Mouse (Mus musculus): ENCODE measurements around the gene Ing5. TPM values are rescaled to one million over a fixed set of nuclear protein-coding genes. Genes with fewer than 3 reads are reported as not detected.
"Not testable (repeated sequence)": the region's sequence is repeated elsewhere in the genome, so short reads cannot be mapped to it uniquely, and the experiment has no call there.

The Ing5 gene
- polyA plus RNA-seq, 2 experiments = 9.9 to 14.1 TPM

- no peak for ATAC-seq (ENCODE audit: low FRiP score, low read depth)
- WGBS = 73% methylated on average over 6 of the region's 6 CpGs
- TF ChIP-seq POLR2A (IDR thresholded peaks at IDR 0.05; ENCODE audit: borderline replicate concordance, extremely low read depth, insufficient read depth, insufficient read length) = no peak
Observed at GRCm38 (mm10) chr1:93857370-93857769, 53.6 kb downstream of the Ing5 start.

GRCm38 (mm10) chr1:93857991-93858390 is 54.2 kb downstream of the Ing5 start:
- no peak overlapping the region for H3K4me3 ChIP-seq (replicated peaks; ENCODE audit: low read length)
- H3K4me2 ChIP-seq (replicated peaks; ENCODE audit: low read depth, low read length, severe bottlenecking) = no peak overlapping the region
- H3K36me3 ChIP-seq (ENCODE audit: control insufficient read depth, insufficient read depth, low read length) = no peaks in the 10 kb centered on the region
- WGBS = 87% methylated on average over 3 of the region's 3 CpGs
- no peak overlapping the region for H3K27ac ChIP-seq (replicated peaks; ENCODE audit: low read depth, low read length)
- DNase-seq (ENCODE audit: low spot score) = no peak
- no peaks in the 10 kb centered on the region for H3K4me1 ChIP-seq (ENCODE audit: control insufficient read depth, insufficient read depth, low read length)
- H3K27me3 ChIP-seq (ENCODE audit: control insufficient read depth, insufficient read depth, low read length) = no peaks in the 10 kb centered on the region
- no peak for TF ChIP-seq POLR2A (IDR thresholded peaks at IDR 0.05; ENCODE audit: borderline replicate concordance, extremely low read depth, insufficient read depth, insufficient read length)
- no peaks in the 10 kb centered on the region for H3K9me3 ChIP-seq (ENCODE audit: control insufficient read depth, low read length)
- no peak overlapping the region for H3K9ac ChIP-seq (ENCODE audit: low read depth, low read length, severe bottlenecking)
- no peak for ATAC-seq (ENCODE audit: low FRiP score, low read depth)

More at GRCm38 (mm10) chr1:93857370-93857769, 53.6 kb downstream of the Ing5 start:
- Histone ChIP-seq H3K27me3 (ENCODE audit: control insufficient read depth, insufficient read depth, low read length) (no peaks in the 10 kb centered on the region), H3K9ac (ENCODE audit: low read depth, low read length, severe bottlenecking) (no peak overlapping the region), H3K4me1 (ENCODE audit: control insufficient read depth, insufficient read depth, low read length) (no peaks in the 10 kb centered on the region), H3K36me3 (ENCODE audit: control insufficient read depth, insufficient read depth, low read length) (no peaks in the 10 kb centered on the region), H3K4me2 (replicated peaks; ENCODE audit: low read depth, low read length, severe bottlenecking) (no peak overlapping the region), H3K27ac (replicated peaks; ENCODE audit: low read depth, low read length) (no peak overlapping the region), H3K4me3 (replicated peaks; ENCODE audit: low read length) (no peak overlapping the region), H3K9me3 (ENCODE audit: control insufficient read depth, low read length) (no peaks in the 10 kb centered on the region)
- DNase-seq (ENCODE audit: low spot score) = no peak

- Histone ChIP-seq H3K4me1 (ENCODE audit: control insufficient read depth, insufficient read depth, low read length) (no peaks in the 10 kb centered on the region), H3K27me3 (ENCODE audit: control insufficient read depth, insufficient read depth, low read length) (no peaks in the 10 kb centered on the region)
- no peak for ATAC-seq (ENCODE audit: low FRiP score, low read depth)
Observed at GRCm38 (mm10) chr1:93859619-93860018, 55.9 kb downstream of the Ing5 start.

GRCm38 (mm10) chr1:93861048-93861447 is 57.3 kb downstream of the Ing5 start, which contains the start of gene Gal3st2:
Gene Gal3st2, plus strand, starts transcription at chr1:93861306.
- not testable (repeated sequence) for H3K4me1 ChIP-seq (ENCODE audit: control insufficient read depth, insufficient read depth, low read length); DNase-seq (ENCODE audit: low spot score); H3K4me3 ChIP-seq (replicated peaks; ENCODE audit: low read length); H3K27ac ChIP-seq (replicated peaks; ENCODE audit: low read depth, low read length); H3K9ac ChIP-seq (ENCODE audit: low read depth, low read length, severe bottlenecking); H3K4me2 ChIP-seq (replicated peaks; ENCODE audit: low read depth, low read length, severe bottlenecking); ATAC-seq (ENCODE audit: low FRiP score, low read depth); H3K27me3 ChIP-seq (ENCODE audit: control insufficient read depth, insufficient read depth, low read length); H3K9me3 ChIP-seq (ENCODE audit: control insufficient read depth, low read length); H3K36me3 ChIP-seq (ENCODE audit: control insufficient read depth, insufficient read depth, low read length)
- 66% methylated on average over 2 of the region's 2 CpGs for WGBS

More at GRCm38 (mm10) chr1:93859619-93860018, 55.9 kb downstream of the Ing5 start:
- no peak overlapping the region for H3K9ac ChIP-seq (ENCODE audit: low read depth, low read length, severe bottlenecking)
- no peak overlapping the region for H3K27ac ChIP-seq (replicated peaks; ENCODE audit: low read depth, low read length)
- DNase-seq (ENCODE audit: low spot score) = no peak
- H3K4me3 ChIP-seq (replicated peaks; ENCODE audit: low read length) = no peak overlapping the region
- H3K4me2 ChIP-seq (replicated peaks; ENCODE audit: low read depth, low read length, severe bottlenecking) = no peak overlapping the region
- TF ChIP-seq POLR2A (IDR thresholded peaks at IDR 0.05; ENCODE audit: borderline replicate concordance, extremely low read depth, insufficient read depth, insufficient read length) = no peak
- H3K9me3 ChIP-seq (ENCODE audit: control insufficient read depth, low read length) = no peaks in the 10 kb centered on the region
- no peaks in the 10 kb centered on the region for H3K36me3 ChIP-seq (ENCODE audit: control insufficient read depth, insufficient read depth, low read length)

Other genes starting within 250 kb of the Ing5 start
- 248 and 275 TPM in 2 replicates for gene Stk25, start 145.3 kb upstream of the Ing5 start, polyA plus RNA-seq (2012; rRNA removed)
- 204 and 217 TPM in 2 replicates for gene Stk25, start 145.3 kb upstream of the Ing5 start, polyA plus RNA-seq (2014; fragmentation: Nextera tagmentation; extraction: Ambion mirVana)
- gene Bok, start 118.3 kb upstream of the Ing5 start, polyA plus RNA-seq (2012; rRNA removed) = 19.2 and 24.6 TPM in 2 replicates
- 31.6 and 34.9 TPM in 2 replicates for gene Bok, start 118.3 kb upstream of the Ing5 start, polyA plus RNA-seq (2014; fragmentation: Nextera tagmentation; extraction: Ambion mirVana)
- 59.1 and 77.8 TPM in 2 replicates for gene Atg4b, start 52.5 kb upstream of the Ing5 start, polyA plus RNA-seq (2012; rRNA removed)
- gene Atg4b, start 52.5 kb upstream of the Ing5 start, polyA plus RNA-seq (2014; fragmentation: Nextera tagmentation; extraction: Ambion mirVana) = 81.8 and 94.0 TPM in 2 replicates
- 59.4 and 62.6 TPM in 2 replicates for gene Thap4, start 49.1 kb upstream of the Ing5 start, polyA plus RNA-seq (2012; rRNA removed)
- gene Thap4, start 49.1 kb upstream of the Ing5 start, polyA plus RNA-seq (2014; fragmentation: Nextera tagmentation; extraction: Ambion mirVana) = 52.3 and 53.3 TPM in 2 replicates
- 279 and 285 TPM in 2 replicates for gene Dtymk, start 2.0 kb upstream of the Ing5 start, polyA plus RNA-seq (2012; rRNA removed)
- gene Dtymk, start 2.0 kb upstream of the Ing5 start, polyA plus RNA-seq (2014; fragmentation: Nextera tagmentation; extraction: Ambion mirVana) = 234 and 246 TPM in 2 replicates
- gene D2hgdh, start 20.9 kb downstream of the Ing5 start, polyA plus RNA-seq (2012; rRNA removed) = 25.1 and 34.0 TPM in 2 replicates
- 11.2 and 13.2 TPM in 2 replicates for gene D2hgdh, start 20.9 kb downstream of the Ing5 start, polyA plus RNA-seq (2014; fragmentation: Nextera tagmentation; extraction: Ambion mirVana)
- gene Gal3st2, start 57.3 kb downstream of the Ing5 start, polyA plus RNA-seq (2012; rRNA removed) = 0.23 and 0.54 TPM in 2 replicates
- gene Gal3st2, start 57.3 kb downstream of the Ing5 start, polyA plus RNA-seq (2014; fragmentation: Nextera tagmentation; extraction: Ambion mirVana) = 0.08 TPM in 1 of 2 replicates, not detected in the other
- gene Gal3st2b, start 114.3 kb downstream of the Ing5 start, polyA plus RNA-seq (2012; rRNA removed) = 0.18 and 0.50 TPM in 2 replicates
- 0.14 TPM in 1 of 2 replicates, not detected in the other for gene Gal3st2b, start 114.3 kb downstream of the Ing5 start, polyA plus RNA-seq (2014; fragmentation: Nextera tagmentation; extraction: Ambion mirVana)
- gene Gal3st2c, start 186.5 kb downstream of the Ing5 start, polyA plus RNA-seq (2012; rRNA removed) = under 0.01 TPM in 1 of 2 replicates, not detected in the other
- gene Gal3st2c, start 186.5 kb downstream of the Ing5 start, polyA plus RNA-seq (2014; fragmentation: Nextera tagmentation; extraction: Ambion mirVana) = not detected in 2 replicates
- 0.04 TPM in 1 of 2 replicates, not detected in the other for gene Neu4, start 216.5 kb downstream of the Ing5 start, polyA plus RNA-seq (2012; rRNA removed)
- gene Neu4, start 216.5 kb downstream of the Ing5 start, polyA plus RNA-seq (2014; fragmentation: Nextera tagmentation; extraction: Ambion mirVana) = not detected in 2 replicates
- 0.09 and 0.31 TPM in 2 replicates for gene Pdcd1, start 248.6 kb downstream of the Ing5 start, polyA plus RNA-seq (2012; rRNA removed)
- 0.50 TPM in 1 of 2 replicates, not detected in the other for gene Pdcd1, start 248.6 kb downstream of the Ing5 start, polyA plus RNA-seq (2014; fragmentation: Nextera tagmentation; extraction: Ambion mirVana)

All from limb, embryonic 14.5 days (tissue).